Mouse (Mus musculus): ENCODE results near the gene Mtfp1. TPM values are rescaled to one million over a fixed set of nuclear protein-coding genes. Genes with fewer than 3 reads are reported as not detected.

Mtfp1 gene
- total RNA-seq, 1 experiment from 2014 or later = 27.3 TPM

DNA sequence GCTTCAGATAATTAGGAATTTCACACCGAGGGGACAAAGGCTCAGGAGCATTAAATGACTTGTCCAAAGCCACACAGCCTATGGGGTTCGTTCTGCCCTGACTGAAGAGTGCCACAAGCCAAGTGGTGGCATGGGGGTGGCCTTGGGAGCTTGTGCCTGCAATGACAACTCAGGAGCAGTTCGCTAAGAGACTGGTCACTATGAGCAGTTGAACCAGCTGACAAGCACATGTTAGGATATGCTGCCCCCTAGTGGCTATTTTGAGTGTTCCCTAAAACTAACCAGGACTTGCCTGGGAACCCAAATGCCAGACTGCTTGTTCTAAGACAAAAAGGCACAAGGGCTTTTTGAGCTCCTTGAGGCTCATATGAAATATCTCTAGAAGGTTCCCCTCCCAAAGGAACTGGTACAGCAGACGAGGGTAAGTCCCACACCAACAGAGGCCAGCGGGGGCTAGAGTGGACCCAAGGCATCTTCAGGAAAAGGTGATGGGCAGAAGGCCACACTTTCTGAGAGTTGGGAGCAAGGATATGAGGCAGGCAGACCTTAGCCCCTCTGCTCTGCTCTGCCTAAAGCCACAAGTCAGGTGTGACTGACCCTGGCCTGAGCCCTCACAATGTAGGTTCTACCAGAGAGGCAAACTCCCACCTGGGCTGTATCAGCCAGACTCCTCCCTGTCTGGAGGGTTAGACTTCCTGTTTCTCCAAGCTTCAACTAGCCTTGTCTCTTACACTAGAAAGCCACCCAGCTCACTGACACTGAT is 11.7 kb downstream of the Mtfp1 start:
- peak; percentile 77 for DNase-seq

DNA sequence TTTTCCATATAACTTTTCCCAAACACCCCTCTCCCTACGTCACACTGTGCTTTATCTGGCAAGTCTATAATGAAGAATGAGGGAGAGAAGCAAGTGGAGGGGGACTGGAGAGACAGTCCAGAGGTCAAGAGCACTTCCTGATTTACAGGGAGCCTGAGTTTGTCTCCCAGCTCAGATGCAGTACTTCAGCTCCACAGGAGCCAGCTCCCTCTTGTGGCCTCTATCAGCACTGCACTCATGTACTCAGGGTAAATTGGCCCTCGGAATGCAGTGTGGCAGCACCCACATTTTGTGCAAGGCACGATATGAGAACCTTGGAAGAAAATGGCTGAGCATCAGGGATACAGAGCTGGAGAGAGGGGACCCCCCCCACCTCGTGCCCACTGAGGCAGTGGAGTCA is 15.0 kb downstream of the Mtfp1 start:
- peak; percentile 72 for DNase-seq

DNA sequence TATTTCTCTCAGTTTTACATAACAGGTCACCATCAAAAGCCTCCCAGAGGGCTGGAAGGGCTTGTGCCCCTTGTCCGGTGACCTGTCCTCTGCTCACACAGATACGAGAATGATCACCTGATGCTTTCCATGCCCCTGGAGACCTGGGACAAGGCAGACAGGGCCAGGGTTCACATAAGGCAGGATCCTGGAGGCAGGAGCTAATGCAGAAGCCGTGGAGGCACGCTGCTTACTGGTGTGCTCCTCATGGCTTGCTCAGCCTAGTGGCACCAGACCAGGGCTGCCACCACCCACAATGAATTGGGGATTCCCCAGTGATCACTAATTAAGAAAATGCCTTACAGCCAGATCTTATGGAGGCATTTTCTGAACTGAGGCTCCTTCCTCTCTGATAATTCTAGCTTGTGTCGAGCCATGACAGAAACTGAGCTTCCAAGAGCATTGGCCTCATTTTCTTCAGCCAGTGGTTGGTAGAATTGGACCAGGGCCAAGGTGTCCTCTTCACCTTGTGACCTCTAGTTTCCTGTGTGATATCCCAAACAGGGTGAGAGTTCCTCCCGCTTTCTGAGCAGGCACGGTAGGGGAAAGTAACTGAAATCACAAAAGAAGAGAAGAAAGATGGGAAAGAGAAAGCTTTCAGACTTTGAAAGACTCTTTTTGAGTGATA is 16.8 kb downstream of the Mtfp1 start:
- no peak for DNase-seq

DNA sequence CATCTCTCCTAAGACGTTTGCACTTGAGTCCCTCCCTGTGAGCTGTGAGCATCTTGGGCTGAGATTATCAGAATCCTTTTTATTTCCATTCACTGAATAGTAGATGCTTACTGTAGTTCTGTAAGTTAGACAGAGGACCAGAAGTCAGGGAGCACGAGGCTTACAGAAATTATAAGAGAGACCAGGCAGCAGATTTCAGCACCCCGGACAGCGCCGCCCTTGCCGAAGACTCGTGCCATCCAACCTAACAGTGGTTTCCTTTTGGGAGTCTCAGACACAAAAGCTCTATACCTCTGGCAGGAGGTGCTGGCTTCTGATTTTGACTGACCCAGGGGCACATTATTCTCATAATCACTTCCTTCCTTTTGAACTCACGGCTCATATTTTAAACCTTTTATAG is 18.6 kb downstream of the Mtfp1 start:
- DNase-seq = peak; percentile 83

DNA sequence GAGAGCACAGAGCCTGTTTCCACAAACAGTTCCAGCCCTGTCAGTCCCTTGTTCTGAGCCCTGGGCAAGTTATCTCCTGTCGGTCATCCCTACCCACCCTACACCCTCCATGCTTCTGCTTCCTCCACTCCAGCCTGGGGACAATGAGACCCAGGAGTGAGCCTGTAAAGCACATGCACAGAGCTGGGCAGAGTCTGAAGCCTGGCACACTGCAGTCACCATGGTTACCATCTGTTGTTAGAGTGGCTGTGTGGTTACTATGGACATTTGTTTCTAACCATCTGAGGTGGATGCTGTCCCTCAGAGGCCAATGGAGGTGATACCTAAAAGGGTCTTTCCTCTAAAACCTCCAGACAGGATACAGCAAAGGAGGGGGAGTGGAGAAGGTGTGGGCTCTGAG is 25.6 kb downstream of the Mtfp1 start:
- no peak for DNase-seq

DNA sequence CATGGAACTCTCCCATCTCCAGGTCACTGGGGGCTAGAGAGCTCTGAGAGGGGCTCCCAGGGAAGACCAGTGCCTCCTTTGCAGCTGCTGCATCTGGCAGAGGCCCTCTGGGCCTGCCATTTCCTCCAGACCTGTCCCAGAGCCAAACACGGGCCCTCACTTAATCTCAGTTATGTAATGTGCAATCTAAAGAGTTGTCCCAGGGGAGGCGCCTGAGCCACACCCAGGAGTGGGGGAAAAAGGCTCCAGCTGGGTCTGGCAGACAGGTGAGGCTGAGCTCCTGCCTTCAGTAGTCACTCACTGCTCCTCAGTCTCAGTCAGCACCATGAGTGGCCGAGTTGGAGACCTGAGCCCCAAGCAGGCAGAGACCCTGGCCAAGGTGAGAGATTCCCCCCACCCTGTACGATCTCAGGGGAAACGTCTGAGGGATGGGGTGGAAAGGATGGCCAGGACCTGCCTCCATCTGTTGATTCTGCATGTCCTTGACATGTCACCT is 30.6 kb downstream of the Mtfp1 start, which contains the start of gene Sec14l3:
Gene Sec14l3 (plus strand): TSS at position 215 of the 496 bp plus-strand sequence.
- DNase-seq = no peak

DNA sequence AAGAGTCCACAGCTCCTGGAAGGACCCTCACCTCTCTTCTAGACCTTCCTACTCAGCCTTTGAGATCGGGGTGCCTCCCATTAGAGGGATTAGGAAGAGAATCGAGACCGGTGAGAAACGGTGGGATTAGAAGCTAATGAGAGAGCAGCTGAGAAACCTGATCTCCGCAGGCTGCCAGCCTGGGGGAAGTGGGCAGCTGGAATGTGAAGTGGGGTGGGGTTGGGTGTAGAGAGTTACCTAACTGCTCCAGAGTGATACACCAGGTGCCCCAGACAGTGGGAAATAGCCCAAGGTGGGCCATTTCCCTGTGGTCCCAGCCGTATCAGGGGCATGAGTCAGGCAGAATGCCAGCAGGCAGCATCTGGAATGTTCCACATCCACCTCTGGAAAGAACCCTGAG is 32.3 kb downstream of the Mtfp1 start:
- DNase-seq = no peak

DNA sequence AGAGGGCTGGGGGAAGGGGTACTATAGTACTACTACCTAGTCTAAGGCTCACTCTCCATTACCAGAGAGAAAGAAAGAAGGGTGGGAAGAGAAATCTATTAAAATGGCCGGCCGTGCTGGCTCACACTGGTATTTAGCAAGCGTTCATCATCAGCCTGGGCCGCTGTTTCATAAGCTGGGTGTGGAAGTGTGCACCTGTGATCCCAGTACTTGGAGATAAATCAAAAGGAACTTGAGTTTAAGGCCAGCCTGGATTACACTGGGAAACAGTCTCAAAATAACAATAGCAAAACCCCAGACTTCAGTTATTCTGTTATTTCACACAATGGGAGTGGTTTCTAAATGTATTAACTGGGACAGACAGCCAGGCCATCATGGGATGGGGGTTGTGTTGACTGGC is 32.7 kb downstream of the Mtfp1 start:
- DNase-seq = no peak

DNA sequence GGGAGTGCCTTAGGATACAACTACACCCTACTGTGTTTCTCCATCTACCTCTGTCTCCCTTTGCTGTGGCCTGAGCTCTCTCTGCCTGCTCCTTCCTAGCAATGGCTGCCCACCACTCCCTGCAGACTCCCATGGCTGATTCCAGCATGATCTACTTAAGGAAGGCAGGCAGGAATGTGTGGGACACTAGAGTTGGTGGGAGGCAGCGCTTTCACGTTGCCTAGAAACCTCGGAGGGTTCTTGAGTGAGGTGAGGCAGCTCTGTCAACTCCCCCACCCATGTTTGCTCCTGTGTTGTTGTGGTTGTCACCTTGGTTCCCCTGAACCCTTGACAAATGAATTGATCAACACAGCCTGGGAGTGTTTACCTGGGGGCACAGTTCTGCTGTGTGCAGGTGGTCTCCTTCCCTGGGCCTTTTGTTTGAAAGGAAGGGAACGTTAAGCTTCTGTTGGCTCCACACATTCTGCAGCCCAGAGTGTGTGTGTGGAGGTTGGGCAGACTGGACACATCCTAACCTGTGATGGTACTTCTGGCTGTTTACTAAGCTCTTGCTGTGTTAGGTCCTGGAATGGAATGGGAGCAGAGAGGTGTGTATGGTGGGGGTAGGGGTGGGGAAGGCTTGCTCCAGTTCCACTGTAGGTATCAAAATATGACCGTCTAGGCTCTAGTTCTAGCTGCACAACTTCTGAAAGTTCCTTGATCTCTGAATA is 34.2 kb downstream of the Mtfp1 start:
- DNase-seq = no peak

DNA sequence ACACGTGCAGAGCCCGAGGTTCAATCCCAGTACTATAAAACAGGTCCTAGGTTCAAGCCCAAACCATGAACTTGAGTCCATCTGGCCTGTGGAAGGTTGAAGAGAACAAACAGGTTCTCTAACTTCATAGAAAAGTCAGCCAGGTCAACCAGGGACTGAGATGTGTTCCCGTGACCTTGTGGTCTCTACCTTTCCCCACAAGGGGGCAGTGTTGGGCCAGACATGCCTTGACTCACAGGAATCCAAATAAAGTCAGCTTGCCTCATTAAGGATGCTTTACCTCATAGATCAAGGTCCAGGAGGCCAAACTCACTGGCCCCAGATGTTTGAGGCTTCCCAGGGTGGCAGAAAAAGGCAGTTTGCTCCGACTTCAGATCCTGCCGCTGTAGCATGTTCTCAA is 41.7 kb downstream of the Mtfp1 start:
- DNase-seq = peak; percentile 87

DNA sequence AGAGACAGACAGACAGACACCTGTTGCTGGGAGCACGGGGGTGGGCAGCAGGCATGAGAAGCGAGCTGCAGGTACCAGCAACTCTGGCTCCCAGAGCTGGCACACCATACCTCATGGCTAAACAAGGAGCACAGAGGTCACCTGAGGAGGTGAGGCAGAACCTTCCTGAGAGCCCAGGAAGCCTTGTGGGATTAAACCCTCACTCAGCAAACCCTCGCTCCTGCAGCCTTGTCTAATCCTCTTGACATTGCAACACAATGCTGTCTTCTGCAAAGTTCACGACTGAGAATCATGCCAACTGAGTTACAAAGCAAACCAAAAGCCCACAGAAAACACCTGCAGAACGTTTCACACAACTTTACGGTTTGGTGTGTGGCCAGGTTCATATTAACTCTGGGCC is 46.8 kb downstream of the Mtfp1 start:
- DNase-seq = no peak

DNA sequence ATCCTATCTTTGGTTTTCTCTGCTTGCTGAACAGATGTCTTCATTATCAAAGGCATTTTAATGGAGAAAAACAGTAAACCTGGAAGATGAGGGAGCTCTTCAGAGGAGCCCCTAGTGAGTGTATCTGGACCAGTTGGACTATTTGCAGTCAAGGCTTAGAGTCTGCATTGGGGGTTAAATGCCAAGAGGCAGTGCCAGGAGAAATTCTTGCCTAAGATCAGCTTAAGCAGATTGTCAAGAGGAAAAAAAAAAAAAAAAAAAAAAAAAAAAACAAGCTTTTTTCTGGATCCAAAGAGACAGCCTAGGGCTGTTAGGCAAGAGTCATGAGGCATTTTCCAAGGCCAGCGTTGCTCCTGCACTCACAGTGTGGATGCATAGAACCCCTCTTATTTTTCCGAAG is 47.5 kb downstream of the Mtfp1 start:
- no peak for DNase-seq

DNA sequence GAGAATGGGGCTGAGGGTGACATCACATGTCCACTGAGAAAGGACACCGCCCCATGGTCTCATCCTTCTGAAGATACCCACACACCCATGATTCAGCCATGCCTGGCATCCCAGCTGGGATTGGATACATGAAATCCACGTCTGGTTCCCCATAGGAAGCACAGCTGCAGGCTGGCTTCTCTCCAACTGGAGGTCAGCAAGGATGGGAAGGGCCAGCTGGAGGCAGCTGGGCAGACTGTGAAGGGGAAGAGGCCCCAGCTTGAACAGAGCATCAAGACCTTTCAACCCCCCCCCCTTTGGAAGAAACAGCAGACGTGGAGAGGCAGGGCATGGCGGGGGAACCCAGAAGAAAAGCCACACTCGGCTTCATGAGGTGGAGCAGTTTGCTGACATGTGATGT is 48.7 kb downstream of the Mtfp1 start:
- no peak for DNase-seq

DNA sequence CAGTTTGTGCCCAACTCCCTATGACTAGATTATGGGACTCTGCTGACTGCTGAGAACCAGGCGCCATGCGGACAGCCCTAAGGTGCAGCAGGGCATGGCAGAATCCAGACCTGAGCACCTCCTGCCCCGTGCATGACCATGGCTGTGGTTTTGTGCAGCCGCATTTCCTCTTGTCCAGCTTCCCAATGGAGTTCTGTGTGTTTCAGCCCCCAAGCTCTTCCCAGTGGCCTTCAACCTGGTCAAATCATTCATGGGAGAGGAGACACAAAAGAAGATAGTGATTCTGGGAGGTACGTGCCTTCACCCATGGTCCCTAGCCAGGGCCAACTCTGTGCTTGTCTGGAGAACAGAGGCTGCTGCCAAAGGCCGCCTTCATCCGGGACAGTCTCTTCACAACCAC is 52.2 kb downstream of the Mtfp1 start:
- DNase-seq = no peak

Small RNAs within 50 kb of the gene (microRNA-seq; reads per million reads assigned to microRNA genes)
- 0.76 to 2.1 reads per million in 2 experiments for gene Mir3060

Other genes starting within 250 kb of the Mtfp1 start
- gene Osbp2, start 231.5 kb downstream of the Mtfp1 start, total RNA-seq (2021) = 1.9 and 2.1 TPM in 2 replicates
- 0.59 and 0.83 TPM in 2 replicates for gene 4921536K21Rik, start 200.3 kb downstream of the Mtfp1 start, total RNA-seq (2021)
- 4.3 and 5.2 TPM in 2 replicates for gene Dusp18, start 200.2 kb downstream of the Mtfp1 start, total RNA-seq (2021)
- gene Slc35e4, start 180.8 kb downstream of the Mtfp1 start, total RNA-seq (2021) = 3.4 and 5.4 TPM in 2 replicates
- 107 and 112 TPM in 2 replicates for gene Tcn2, start 163.3 kb downstream of the Mtfp1 start, total RNA-seq (2021)
- 58.4 and 71.3 TPM in 2 replicates for gene Pes1, start 131.5 kb downstream of the Mtfp1 start, total RNA-seq (2021)
- not detected in 2 replicates for gene 4930556J24Rik, start 118.7 kb downstream of the Mtfp1 start, total RNA-seq (2021)
- gene Gal3st1, start 111.8 kb downstream of the Mtfp1 start, total RNA-seq (2021) = 0.48 and 0.53 TPM in 2 replicates
- 6.3 and 15.4 TPM in 2 replicates for gene Sec14l4, start 64.0 kb downstream of the Mtfp1 start, total RNA-seq (2021)
- 0.49 and 0.56 TPM in 2 replicates for gene Sec14l3, start 30.6 kb downstream of the Mtfp1 start, total RNA-seq (2021)
- gene Sec14l2, start 28.0 kb upstream of the Mtfp1 start, total RNA-seq (2021) = 3.6 and 27.0 TPM in 2 replicates
- 17.2 and 25.2 TPM in 2 replicates for gene Rnf215, start 39.8 kb upstream of the Mtfp1 start, total RNA-seq (2021)
- 8.7 and 11.5 TPM in 2 replicates for gene Ccdc157, start 64.8 kb upstream of the Mtfp1 start, total RNA-seq (2021)
- gene Sf3a1, start 64.9 kb upstream of the Mtfp1 start, total RNA-seq (2021) = 43.7 and 49.8 TPM in 2 replicates
- gene Tbc1d10a, start 91.3 kb upstream of the Mtfp1 start, total RNA-seq (2021) = 15.6 and 18.2 TPM in 2 replicates
- gene Castor1, start 122.8 kb upstream of the Mtfp1 start, total RNA-seq (2021) = 6.1 and 8.5 TPM in 2 replicates
- 0.41 TPM in 1 of 2 replicates, not detected in the other for gene Osm, start 141.0 kb upstream of the Mtfp1 start, total RNA-seq (2021)
- 0.44 and 0.90 TPM in 2 replicates for gene Lif, start 162.1 kb upstream of the Mtfp1 start, total RNA-seq (2021)